Mouse (Mus musculus) spleen, embryonic (tissue): ENCODE measurements around the gene Rpl9-ps6.
"Not testable (repeated sequence)": the region's sequence is repeated elsewhere in the genome, so short reads cannot be mapped to it uniquely, and the experiment has no call there.

Experiments used
- CTCF ChIA-PET: fragments of 350-600 bp; sonication (Branson Sonifier 250); formaldehyde crosslinking; loops from one replicate; lab custom pipeline; 2022; lab: Charles Lee

Gene Rpl9-ps6

DNA sequence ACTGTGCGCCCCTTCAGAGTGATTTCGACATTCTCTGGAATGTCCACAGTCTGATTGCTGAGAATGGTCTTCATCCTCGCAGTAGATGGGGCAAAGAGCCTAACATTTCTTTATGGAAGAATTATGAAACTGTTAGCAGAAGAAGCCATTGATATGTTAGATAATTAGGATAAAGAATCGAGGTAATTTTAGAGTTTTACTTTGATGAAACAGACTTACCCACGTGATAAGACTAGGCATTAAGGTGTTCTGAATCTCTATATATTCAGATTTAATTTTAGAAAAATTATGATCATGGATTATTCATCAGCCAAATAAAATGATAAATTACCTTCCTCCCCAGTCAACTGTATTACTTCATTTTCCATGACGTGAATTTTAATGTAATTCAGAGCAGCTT lies at the start of gene Rpl9-ps6:
TSS of gene Rpl9-ps6 (minus strand) at position 101 of the 400 bp plus-strand sequence.
- CTCF ChIA-PET: no interaction called here

DNA sequence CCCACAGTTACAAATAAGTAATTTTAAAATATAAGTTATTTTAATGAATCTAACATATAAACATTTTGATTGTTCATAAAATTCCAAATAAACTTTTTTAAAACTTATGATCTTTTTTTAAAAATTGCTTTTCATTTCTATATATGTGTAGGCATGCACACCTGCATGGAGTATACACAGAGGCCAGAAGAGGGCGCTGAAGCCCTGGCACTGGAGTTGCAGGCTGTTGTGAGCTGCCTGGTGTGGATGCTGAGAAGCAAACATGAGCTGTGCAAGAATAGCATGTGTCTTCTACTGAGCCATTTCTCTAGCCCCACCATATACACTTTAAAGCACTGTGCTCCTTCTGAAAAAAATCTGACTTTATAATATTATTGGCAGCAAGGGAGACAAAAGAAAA lies 46.1 kb upstream of the Rpl9-ps6 start:
- CTCF ChIA-PET: no interaction called here

DNA sequence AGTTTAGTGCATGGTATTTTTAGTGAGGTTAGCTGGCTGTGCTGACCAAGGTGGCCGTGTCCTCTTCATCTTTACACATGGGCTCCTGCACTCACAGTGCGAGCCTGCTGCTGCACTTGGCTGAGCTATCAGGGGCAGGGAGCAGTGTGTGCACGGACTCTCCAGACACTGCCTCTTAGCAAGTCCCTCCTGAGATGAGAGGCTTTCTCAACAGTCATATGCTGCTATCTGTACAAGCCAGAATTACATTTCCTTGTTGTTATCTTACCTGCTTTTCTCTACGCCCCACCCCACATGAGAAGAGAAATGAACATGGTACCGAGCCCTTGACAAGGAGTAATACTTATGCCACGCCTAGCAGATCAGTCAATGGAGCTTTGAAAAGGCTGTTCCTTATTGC lies 44.6 kb upstream of the Rpl9-ps6 start:
- CTCF ChIA-PET: no interaction called here

DNA sequence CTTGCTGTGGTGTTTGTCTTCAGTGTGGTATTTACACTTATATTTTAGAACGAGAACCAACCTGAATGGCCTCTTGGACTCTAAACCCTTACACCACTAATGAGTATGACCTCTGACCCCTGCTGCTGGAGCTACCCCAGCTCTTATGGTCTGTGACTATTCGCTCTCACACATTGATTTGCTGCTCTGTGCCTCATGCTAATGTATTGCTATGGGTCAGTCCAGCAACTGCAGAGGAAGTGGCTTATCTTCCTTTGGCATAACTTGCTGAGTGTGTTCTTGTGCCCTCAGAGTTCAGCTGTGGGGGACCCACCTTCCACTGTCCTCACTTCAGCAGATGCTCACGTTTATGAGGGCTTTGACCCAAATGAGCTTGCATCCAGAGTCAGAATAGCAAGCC lies 43.9 kb upstream of the Rpl9-ps6 start:
- CTCF ChIA-PET: no interaction called here

DNA sequence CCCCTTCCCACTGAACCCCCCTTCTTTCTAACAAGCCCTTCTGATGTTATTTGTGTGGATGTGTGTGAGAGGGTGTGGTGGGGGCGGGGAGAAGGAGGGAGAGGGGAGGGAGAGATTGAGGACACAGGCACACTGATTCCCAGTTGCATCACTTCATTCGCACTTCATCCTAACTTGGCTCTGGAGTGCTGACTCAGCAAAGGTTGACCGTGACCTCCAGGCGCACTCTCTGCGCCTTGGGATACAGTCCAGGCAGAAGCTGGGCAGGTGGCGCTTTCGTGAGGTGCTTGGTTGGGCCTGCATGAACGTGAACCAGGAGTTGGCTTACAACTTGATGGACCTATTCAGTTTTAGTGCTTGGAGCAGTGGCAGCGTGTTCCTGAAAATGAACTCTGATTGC lies 41.1 kb upstream of the Rpl9-ps6 start:
- CTCF ChIA-PET: no interaction called here

DNA sequence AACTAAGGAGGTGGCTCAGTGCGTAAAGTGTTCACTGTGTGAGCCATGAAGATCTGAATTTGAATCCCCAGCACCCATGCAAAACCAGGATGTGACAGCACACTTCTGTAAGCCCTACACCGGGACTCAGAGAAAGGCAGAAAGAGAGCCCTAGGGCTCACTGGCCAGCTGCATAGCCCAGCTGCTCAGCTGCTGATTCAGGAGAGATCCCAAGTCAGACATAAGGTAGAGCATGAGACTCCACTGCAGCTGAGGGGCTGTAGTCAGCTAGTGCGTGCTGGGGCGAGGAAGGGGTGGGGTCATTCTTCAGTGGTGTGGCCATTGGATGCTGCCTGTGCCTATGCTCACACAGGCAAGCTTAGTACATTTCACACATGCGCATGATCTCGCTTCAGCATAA lies 40.7 kb upstream of the Rpl9-ps6 start:
- CTCF ChIA-PET: no interaction called here

DNA sequence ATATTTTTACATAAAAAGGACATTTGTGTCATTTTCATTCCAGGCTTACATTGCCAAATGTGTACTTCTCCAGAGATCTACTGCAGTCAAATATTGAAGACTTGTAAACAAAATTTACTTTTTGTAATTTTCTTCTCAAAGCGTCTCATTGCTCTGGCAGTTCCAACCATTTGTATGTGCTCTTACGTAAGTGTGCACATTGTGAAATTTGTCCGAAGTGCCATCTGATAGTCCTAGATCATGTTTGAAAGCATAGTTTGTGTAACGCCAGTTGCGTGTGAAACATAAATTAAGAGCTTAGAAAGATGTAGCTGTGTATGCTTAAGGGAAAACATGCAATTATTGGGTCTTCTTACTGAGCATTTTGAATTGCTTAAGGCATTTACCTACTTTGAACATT lies 40.1 kb upstream of the Rpl9-ps6 start:
- CTCF ChIA-PET: interaction anchor here (0.6 kb wide), 1 partner anchor 39 kb away, joined by 3 read pairs; no protein-coding TSS in a partner anchor

DNA sequence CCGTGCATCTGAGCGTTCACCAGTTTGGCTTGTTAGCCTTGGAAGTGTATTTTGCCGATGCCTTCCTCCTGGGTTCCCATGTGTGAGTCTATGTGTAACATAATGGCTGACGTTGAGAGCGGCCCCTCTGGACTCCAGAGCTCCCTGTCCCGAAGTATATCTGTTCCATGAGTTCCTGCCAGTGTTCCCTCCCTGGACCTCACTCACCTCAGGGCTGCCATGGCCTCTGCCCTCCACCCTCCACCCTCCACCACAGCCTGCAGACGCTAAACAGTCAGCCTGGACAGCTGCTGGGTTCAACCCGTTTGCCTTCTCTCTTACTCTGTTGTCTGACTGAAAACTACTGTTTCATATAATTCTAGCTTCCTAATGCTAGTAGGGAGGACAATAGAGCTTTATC lies 39.7 kb upstream of the Rpl9-ps6 start:
- CTCF ChIA-PET: interaction anchor here (0.6 kb wide), 2 partner anchors 39 to 184 kb away, joined by 3 read pairs; no protein-coding TSS in a partner anchor

DNA sequence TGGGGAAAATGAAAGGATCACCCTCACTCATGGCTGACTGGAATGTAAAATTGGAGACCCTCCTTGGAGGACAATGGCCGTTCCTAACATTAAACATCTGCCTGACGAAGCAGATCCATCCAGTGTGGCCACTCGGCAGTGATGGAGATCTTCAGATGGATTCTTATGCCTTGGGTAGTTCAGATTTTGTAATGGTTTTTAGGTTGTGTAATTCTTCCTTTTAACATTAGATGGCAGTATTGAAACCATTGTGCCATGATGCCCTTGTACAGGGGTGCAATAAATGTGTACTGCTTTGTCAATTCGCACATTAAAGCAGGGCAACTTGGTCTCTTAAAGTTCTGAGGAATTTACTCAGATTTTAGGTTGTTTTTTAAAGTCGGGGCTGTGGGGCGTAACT lies 35.0 kb upstream of the Rpl9-ps6 start:
- CTCF ChIA-PET: no interaction called here

DNA sequence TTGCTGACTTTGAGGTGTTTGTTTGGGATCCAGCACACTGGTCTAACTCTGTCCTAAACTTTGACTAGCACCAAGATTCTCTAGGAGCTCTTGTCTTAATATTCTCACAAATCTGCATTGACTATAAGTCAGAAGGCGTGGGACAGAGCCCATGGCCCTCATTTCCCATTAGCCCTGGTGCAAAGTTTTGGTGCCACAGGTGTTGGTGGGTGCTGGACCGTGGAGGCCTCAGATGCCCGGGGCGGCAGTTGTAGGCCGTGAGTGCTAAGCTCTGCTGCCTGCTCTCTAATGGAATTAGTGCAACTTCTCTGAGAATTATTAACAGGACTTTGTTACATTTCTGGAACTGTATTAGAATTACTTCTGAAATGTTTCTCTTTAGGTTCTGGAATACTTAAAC lies 31.6 kb upstream of the Rpl9-ps6 start:
- CTCF ChIA-PET: no interaction called here

DNA sequence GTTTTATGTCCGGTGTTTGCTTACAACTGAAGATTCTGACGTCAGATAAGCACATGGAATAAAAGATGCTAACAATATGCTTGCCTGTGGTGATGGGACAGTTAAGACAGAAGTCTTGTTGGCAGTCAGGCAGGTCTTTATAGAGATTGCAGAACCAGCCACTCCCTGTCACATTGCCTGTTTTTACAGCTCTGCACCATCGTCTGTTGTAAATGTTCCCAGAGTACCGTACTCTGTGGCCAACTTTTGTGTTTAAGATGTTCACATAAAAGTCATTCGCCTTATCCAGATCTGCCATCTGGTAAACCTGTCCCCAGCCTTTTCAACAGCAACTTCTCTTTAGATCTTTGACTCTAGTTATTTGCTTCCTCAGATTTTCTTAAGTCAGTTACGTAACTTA lies 31.0 kb upstream of the Rpl9-ps6 start:
- CTCF ChIA-PET: no interaction called here

DNA sequence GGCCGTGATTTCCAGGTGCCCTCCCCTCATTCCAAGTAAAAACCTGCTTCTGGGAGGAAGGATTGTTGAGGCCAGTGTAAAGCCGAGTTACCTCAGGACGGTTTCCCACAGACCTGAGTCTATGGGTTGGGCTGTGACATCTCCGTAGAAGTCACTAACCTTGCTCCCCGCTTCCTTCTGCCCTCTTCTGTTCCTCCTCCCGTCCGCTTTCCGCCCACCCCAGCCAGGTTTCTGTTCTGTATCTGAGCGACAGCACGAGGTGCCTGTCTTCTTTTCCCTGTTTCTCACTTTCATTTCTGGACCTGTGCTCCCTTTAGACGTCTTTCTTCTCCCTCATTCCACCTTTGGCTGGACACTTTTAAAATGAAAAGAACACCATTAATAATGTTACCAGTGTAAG lies 28.7 kb upstream of the Rpl9-ps6 start:
- CTCF ChIA-PET: no interaction called here

DNA sequence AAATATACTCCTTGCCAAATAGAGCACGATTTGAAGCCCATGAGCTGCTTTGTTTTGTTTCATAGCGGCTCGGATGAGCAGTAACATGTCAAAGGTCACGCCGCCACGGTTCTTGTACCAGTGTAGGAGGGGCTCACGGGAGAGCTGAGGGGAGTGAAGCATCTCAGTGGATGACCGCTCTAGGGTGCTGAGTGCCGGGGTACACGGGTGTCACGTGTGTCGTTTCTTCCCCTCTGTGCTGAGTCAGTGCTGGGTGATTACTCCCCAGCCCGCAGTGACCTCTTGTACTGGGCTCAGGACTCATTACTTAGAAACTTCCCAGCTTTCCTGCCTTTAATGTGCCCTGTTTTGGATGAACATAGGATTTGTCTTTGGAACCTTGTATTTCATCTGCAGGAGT lies 28.2 kb upstream of the Rpl9-ps6 start:
- CTCF ChIA-PET: no interaction called here

DNA sequence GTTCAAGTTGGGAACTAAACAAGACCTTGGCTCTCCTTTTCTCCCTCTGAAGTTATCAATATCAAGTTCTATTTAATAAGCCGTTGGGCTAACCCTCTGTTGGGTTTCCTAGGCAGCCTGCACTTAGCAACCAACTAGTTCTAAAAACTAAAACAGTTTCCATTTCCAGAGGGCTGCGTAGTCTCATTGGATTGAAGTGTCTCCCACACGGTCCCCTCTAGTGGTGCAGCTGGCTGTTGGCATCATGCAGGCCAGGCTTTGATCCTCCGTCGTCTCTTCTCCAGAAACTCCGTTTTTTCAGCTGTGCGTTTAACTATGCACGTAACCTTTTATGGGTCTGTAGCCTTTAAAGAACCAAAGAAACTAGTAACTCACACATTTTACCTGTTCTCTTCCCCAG lies 27.1 kb upstream of the Rpl9-ps6 start:
- CTCF ChIA-PET: no interaction called here

DNA sequence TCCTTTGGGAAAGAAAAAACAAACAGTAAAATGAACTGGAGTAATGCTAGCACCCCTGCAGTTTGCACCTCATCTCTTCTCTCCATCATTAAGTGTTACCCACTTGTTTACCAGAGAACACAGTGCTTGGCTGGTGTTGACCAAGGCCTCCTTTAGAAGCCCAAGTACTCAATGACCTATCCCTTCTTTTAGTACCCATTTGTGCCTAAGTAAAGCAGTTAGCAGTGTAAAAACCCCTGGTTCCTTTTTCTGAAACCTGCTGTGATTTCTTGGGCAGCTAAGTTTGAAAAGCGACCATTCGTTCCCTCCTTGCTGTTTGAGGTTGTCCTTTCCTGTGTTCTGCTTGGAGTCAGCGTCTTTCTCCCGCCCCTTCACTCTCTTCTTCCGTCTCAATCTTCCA lies 26.6 kb upstream of the Rpl9-ps6 start:
- CTCF ChIA-PET: no interaction called here

DNA sequence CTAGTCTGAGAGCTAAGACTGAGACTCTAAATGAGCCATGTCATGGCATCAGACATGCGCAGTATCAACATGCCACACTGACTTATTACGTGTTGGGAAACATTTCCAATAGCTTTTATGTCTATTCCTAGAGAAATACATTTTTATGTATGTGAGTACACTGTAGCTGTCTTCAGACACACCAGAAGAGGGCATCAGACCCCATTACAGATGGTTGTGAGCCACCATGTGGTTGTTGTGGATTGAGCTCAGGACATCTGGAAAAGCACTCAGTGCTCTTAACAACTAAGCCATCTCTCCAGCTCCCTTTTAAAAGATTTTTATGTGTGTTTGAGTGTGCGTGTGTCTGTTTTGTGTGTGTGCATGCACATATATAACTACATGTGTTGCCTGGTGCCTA lies 26.0 kb upstream of the Rpl9-ps6 start:
- CTCF ChIA-PET: no interaction called here

DNA sequence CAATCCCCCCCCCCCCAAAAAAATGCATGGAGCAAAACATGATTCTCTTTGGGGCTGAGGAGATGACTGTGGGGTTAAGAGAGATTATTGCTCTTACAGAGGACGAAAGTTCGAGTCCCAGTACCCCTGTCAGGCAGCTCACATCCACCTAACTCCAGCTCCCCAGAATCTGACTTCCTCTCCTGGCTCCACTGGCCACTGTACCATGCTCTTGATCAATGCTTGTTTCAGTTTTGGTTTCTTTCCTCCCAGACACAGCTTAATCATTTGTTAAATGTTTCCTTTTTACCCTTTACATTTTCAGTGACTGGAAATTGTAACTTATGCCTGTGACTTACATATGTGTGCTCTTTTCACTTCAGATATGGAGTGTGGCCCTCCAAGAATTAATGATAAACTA lies 24.6 kb upstream of the Rpl9-ps6 start:
- CTCF ChIA-PET: interaction anchor here (0.6 to 0.7 kb wide), 3 partner anchors 102 to 1692 kb away, joined by 4 to 10 read pairs (median 5); partner anchors contain the start of gene Sgms1

DNA sequence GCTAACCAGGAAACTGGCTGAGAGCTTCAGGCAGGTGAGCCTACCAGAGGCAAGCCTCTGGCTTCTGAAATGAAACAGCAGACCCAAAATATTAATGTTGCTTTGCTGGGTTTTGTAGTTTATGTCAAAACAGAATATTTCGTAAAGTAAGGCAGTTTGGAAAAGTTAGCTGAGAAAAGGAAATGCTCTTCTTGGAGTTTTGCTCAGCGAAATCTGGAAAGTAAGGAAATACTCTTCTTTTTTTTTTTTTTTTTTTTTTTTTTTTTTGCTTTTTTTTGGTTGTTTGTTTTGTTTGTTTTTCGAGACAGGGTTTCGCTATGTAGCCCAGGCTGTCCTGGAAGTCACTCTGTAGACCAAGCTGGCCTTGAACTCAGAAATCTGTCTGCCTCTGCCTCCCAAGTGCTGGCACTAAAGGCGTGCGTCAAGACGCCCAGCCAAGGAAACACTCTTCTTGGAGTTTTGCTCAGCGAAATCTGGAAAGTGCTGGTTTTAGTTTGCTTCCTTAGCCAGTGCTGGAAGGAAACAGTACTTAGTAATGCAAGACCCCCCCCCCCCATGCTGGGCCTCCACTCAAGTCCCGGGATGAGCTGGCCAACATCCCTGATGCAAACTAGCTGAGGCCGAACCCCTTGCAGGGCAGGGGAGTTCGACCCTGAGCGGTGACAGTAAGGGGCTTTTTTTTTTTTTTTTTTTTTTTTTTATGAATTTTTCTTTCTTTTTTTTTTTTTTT lies 23.0 kb upstream of the Rpl9-ps6 start:
- CTCF ChIA-PET: interaction anchor here (0.6 kb wide), 1 partner anchor 408 kb away, joined by 11 read pairs; no protein-coding TSS in a partner anchor

DNA sequence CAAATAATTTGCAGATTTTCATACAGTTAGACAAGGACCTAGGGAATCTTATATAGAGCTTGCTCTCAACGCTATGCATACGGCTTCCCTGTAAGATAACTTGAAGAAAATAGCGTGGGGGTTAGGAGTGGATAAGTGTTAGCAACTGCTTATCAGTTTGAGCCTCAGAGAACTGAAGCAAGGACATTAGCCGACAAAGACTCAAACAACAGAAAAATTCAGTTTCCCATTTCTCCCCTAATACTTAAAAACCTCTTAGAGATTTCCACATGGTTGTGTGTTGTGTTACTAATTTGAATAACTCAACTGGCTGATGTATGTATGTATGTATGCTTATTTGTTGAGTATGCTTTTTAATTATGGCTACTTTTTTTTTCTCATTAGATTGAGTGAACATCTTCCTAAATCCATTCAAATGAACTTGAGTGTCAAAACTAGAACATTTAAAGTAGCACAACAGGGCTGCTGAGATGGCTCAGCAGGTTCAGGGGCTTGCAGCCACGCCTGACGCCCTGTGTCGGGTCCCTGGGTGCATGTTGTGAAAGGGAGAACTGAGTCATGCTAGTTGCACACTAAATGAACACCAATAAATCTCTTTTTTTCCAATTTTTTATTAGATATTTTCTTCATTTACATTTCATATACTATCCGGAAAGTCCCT lies 21.3 kb upstream of the Rpl9-ps6 start:
- CTCF ChIA-PET: no interaction called here

DNA sequence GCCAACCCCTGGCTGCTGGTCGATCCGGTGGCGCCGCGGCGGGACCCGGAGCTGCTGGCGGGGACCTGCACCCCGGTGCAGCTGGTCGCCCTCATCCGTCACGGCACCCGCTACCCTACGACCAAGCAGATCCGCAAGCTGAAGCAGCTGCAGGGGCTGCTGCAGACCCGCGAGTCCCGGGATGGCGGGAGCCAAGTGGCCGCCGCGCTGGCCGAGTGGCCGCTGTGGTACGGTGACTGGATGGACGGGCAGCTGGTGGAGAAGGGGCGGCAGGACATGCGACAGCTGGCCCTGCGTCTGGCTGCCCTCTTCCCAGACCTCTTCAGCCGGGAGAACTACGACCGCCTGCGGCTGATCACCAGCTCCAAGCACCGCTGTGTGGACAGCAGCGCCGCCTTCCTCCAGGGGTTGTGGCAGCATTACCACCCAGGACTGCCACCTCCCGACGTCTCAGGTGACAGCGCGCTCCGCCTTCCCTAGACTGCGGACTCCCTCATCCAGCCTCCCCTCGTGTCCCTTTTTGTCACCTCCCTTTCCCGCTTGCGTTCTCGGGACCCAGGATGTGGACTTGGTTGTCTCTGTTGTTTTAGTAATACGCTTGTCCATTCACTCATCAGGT lies 19.8 kb upstream of the Rpl9-ps6 start:
- CTCF ChIA-PET: not testable (repeated sequence)

DNA sequence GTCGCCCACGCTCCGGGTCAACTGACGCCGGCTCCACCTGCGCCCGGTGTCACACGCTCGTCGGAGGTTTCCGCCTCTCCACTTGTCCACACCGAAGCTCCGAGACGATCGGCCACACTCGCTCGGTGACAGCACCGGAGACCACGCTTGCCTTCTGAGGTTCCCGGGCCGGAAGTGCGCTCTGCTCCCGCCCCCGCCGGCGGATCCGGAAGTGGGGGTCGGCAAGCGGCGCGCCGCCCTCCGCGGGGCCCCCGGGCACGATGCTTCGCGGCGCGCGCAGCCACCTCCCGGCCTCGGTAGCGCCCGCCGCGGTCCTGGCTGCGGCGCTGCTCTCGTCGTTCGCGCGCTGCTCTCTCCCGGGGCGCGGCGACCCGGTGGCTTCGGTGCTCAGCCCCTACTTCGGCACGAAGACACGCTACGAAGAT lies 19.3 kb upstream of the Rpl9-ps6 start, which contains the start of gene Minpp1:
TSS of gene Minpp1 (plus strand) at position 89 of the 425 bp plus-strand sequence.
- CTCF ChIA-PET: no interaction called here

DNA sequence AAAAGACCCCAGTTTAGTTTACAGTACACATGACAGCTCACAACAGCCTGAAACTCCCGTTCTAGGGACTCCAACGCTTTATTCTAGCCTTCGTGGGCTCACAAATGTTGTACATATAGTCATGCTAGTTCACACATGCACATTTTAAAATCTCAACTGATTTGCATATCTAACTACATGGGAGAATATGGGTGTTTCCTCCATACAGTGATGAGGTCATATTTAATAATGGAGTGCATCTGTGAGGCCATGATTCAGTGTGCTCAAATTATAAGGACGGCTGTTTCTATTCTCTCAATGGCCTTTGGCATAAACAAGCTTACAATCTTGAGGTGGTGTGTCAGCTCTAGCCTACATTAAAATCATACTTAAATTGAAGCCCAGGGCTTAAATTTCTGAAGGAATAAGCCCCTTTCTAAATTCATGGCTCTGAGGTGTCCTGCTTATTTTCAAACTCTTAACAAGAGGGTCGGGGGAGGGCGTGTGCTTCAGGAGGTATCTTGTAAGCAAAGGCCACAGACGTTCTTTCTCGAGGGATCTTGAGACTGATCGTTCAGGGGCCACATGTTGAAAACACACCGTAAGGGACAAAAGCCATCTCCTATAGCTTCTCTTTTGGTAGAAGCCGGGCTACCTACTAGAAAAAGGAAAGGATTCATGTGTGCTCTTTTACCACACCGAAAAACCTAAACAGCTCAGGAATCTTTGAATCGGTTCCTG lies 18.7 kb upstream of the Rpl9-ps6 start:
- CTCF ChIA-PET: interaction anchor here (0.6 to 0.8 kb wide), 2 partner anchors 13 to 499 kb away, joined by 8 to 9 read pairs; no protein-coding TSS in a partner anchor
